Mouse (Mus musculus) urinary bladder, adult 18-20 months (tissue): ENCODE measurements at regions not wholly inside any gene's neighbourhood (a gene's known extent, or its start where the extent isn't known, plus 50 kb on each side); places are given as distances from the start of the nearest gene placed in this dataset.
A peak's percentile ranks its signal among the peaks of the same experiment; 100 is the strongest.
"Not testable (repeated sequence)": the region's sequence is repeated elsewhere in the genome, so short reads cannot be mapped to it uniquely, and the experiment has no call there.

Experiments
- DNase-seq, 2 experiments: peaks; one replicate each; pipeline ENCODE4 v3.0.0; 2022; ENCODE audit warnings: low spot score in 2 of 2, mixed read lengths in 2 of 2

DNA sequence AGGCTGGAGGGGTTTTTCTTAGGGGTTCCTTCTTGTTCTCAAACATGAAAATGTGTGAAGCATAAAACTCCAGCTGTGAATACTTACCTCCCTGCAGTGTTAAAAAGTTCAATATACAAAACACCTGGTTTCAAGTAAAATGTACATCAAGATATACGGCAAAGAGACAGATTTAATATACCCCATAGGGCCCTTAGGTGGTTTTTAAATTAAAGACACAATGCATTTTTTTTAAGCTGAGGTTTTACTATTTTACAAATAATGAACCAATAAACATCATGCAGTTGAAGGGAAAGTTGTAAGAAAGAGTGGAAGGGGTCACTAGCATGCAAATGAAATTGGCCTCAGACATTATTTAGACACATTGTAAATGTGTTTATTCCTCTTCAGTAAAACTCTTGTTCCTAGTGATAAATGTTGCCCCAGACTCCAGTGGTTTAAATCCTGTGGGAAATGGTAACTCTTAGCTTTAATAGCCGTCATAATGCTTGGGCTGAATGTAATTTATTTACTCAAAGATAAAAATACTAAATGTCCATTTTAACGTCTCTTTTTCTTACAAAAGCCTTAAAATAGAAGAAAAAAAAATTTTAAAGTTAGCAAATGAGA, 1337.9 kb downstream of the Efnb2 start:
- no peak for DNase-seq

DNA sequence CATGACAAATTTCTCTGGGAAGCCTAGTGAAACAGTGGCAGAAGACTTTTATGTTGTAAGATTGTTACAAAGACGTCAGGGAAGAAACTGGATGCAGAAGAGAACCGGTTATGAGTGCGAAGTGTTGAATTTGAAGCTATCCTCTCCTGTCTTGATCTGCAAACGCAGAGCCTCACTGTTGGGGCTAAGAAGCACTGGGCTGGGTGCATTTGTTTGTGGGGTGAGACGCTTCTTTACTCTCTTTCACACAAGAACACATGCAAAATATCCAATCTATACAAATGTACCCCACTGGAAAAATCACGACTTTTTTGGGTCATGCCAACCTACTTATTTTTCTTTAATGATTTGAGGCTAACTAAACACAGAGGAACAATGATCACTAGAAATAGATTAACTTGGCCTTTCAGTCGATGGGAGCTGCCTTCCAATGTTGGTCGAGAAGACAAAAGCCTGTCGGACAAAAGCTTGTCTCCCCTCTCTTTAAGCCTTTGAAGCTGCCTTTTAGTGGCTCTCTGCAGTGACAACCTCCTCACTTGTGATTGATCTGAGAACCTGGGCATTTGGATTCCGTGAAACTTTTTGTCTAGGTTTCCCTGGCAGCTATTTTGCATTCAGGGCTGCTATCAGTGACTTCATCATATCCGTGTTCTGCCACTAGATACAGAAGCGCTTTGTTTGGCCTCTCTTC, 1338.5 kb downstream of the Efnb2 start:
- DNase-seq = no peak

DNA sequence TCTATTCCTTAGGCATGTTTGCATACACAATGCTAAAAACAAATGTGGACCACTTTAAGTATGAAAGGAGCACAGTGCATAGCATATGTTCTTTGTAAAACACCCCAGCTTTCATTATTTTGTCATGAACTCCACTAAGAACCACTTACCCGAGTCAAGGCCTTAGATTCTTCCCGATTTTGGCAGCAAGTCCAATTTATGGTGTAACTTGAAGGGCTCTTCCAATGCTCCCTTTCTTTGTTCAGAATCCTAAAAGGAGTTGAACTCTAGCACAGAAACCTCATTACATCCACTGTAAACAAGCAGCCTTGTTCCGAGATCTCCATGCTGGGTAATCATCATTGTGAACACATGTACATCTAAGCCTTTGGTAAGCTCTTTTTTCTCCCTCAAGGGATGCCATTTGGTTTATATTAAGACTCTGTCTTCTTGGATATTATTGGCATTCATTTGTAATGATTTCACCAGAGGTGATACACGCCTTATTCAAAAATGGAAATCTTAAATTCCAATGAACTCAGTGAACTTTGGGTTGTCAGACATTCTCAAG, 1344.2 kb downstream of the Efnb2 start:
- no peak for DNase-seq

DNA sequence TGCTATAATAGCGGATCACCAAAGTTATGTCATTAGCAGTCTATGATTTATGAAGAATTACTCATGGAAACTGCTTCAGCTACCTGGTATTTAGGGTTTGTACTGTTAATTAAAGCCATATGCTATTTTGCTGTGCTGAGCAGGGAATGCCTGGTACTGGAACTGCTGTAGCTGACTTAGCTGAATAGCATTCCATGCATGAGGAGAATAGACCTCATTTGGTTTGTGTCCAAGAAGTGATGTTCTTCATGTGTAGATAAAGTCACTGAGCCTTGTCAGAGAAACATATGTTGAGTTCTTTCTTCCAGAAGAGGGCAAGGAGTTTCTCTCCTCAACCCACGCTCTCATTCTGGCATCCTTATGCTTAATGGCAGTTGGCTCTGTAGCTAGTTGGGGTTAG, 1351.8 kb downstream of the Efnb2 start:
- DNase-seq = no peak

DNA sequence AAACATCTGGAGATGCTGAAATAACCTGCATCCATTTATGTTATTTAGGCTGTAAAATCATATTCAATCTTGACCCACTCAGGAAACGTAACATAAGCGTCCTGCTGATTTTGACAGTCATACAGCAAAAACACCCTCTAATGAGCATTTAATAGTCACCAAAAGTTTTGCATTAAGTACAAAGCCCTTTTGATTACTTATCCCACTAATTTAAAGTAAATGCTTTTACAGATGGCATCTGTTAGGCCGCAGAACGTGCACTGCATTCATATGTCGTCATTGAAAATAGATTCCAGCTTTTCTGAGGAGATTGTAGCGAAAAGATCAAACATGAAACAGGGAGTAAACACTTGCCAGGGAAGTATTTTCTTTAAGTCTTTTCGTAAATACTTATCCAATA, 1371.7 kb downstream of the Efnb2 start:
- DNase-seq = no peak

DNA sequence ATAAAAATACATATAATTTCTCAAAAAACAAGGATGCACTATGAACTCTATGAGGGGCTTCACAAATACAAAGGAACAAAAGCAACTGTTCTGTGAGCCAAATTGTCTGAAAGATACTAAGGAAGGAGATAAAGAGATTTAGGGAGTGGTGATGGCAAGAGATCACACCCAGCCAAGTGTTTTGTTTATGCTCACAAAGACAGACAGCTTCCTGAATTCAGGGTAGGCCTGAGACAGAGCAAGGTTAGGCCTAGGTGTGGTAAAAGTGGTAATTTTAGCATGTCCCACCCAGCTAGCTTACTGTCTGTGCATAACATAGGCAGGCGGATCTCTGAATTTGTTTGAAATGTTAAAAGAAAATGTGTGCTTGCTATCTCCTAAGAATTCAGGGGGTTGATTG, 1374.5 kb downstream of the Efnb2 start:
- no peak for DNase-seq

DNA sequence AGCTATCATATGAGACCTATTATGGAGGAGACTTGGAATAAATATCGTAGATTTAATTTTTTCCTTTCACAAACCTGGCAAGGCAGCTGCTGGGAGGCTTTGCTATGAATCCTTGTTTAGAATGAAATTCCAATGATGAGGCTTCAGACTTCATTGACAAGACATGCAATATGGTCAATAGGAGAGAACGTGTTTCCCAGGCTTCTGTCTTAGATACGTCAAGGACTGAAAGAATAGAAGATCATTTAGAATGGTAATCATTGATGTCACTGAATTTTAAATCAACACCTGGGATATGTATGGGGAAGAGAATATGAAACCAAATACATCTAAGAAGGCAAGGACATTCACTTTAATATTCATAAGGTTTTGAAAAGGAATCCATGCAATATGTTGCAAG, 1393.6 kb downstream of the Efnb2 start:
- DNase-seq = no peak

DNA sequence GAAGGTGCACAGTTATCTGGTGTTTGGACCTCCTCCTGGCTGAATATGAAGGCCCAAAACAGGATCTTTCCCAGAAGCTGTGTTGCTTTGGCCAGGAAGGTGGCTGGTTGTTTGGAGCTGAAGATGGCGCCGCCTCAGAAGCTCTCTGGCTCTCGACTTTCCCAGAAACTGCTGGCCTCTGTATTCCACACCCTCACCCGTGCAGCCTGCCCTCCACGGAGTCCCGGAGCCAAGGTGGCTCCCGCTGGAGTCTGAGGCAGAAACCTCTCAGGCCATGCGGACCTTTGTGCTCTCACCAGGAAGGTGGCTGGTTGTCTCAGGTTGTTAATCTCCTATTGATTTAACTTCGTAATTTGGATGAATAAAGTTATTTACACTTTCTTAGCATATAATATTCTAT, 1406.7 kb downstream of the Efnb2 start:
- DNase-seq = not testable (repeated sequence)

DNA sequence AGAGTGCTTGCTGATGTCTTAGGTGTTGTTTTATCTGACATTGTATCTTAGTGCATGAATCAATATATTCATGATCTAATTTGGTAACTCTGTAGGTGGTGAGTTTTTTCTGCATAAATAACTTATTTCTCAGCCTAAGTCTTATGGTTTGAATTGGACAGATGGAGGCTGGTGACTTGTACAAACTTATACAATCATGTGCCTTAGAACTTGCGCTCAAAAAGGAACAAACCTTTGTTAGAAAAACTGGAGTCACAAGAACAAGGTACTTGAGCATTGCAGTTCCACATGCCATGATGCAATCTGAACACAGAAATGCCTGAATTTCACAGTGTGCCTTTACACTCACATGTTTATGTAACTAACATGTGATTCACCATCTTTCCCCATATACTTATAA, 1420.7 kb downstream of the Efnb2 start:
- DNase-seq = no peak

DNA sequence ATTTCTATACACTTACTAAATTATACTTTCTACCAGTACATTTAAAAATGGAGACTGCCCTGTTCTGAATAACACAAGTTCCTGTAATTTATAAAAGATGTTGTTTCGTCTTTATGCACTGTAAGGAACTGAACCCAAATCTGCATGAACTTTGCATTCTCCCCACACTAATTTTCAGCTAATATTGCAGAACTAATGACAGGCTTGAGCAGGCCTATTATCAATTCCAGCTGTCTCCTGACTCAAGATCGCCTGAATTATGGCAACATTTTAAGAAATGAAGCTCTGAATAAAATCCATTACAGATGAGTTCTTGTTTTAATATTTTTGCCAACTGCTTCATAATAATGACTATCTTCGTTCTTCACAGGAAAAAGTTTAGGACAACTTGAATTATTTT, 1427.0 kb downstream of the Efnb2 start:
- DNase-seq = no peak

DNA sequence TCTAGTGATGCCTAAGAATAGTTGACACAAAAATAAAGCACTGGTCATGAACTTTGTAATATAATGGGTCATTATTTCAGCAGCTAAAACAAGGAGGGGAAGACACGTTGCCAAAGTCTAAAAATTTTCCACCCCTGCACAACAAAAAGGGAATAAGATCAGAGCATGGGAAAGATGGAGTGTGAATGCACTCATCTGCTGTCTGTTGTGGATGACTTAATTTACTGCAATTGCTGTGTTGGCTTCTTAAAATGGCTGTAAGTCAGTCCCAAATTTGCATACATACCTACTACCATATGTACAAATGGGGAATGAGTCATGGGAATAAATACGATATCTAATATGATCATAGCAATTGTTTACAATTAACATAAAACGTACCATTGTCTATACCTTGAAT, 1441.7 kb downstream of the Efnb2 start:
- DNase-seq = no peak

DNA sequence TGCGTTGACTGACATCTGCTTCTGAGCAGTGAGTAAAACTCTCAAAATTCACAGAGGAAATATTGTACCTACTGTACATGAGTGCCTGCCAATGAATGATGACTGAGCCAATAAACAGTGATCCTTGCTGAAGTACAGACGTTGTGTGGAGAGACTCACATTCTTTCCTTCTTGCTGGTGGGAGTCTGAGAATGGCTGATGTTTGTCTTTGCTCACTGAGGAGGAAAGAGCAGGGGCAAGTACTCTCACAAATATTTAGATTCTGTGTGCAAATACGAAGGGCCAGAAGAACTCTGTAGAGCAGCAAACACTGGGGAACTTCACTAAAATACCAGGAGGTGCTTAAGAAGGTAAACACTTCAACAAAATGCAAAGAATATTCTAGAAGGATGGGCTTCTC, 1453.9 kb downstream of the Efnb2 start:
- no peak for DNase-seq

DNA sequence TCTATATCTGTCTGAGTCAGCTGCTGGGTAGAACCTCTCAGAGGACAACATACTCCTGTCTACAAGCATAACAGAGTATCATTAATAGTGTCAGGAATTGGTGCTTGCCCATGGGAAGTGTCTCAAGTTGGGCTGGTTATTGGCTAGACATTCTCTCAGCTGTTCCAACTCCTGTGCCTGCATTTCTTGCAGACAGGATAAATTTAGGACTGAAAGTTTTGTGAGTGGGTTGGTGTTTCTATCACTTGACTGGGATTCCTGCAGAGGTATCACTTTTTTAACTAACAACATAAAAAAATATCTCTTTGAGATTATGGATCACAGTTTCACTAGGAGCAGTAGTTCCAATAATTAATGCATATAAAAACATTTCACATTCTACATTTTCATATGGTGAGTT, 1454.4 kb downstream of the Efnb2 start:
- no peak for DNase-seq

DNA sequence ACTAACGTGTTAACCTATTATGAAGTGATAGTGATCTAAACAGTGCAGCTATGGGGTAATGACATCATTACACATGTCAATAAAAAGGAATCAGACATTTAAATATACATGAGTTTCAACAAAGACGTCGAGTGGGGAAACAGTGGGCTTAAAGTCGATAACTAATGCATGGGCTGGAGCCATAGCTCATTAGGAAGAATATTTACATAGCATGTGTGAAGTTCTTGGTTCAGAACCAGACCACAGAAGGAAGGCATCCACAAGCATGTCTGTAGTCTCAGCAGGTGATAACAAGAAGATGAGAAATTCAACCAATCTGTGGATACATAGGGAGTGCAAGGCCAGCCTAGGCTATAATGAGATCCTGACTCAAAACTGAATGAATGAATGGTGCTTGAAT, 1456.0 kb downstream of the Efnb2 start:
- DNase-seq = no peak

DNA sequence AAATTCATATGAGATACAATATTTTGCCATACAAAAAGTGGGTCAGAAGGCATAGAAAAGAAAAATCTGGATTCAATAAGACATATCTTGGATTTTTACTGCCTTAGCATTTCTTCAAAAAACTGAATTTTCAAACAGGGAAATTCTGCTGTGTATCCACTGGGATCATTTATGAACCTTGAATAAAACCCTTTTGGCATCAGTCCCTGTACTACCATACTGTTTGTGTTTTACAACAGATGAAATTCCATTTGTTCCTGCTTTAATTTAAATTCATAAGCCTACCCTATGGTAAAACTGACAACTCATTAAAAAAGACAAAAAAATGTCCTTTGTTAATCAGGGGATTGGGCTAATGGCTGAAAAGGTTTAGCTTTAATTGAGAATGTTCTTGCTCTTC, 1470.3 kb downstream of the Efnb2 start:
- no peak for DNase-seq

DNA sequence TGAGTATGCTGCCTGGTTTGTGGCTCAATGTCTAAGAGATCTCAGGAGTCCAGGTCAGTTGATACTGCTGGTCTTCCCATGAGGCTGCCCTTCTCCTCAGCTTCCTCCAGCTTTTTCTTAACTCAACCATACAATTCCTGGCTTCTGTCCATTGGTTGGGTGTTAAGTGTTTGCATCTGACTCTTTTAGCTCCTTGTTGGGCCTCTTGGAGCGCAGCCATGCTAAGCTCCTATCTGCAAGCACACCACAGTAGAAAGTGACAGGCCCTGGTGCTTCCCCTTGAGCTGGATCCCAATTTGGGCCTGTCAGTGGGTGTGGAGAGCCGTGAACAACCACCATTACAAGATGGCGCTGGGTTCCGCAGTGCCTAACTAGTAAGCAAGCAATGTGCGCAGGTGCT, 1497.7 kb downstream of the Efnb2 start:
- DNase-seq = no peak

DNA sequence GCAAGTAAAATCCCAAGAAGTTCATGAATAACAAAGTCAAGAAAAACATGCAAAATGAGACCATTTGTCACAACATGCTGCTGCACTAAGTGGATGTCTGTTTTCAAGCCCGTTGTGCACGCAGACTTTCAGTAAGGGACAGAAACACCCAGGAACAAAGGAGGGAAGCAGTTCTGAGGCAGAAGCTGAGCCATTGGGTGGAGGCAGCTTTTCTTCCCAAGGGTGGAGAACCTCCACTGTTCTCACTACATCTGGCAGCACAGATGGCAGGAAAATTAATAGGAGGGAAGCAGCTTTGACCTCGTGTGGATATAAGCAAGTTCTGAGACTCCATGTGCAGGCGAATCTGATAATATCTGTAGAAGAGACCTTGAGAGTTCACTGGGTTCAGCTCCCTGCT, 1529.3 kb downstream of the Efnb2 start:
- no peak for DNase-seq

DNA sequence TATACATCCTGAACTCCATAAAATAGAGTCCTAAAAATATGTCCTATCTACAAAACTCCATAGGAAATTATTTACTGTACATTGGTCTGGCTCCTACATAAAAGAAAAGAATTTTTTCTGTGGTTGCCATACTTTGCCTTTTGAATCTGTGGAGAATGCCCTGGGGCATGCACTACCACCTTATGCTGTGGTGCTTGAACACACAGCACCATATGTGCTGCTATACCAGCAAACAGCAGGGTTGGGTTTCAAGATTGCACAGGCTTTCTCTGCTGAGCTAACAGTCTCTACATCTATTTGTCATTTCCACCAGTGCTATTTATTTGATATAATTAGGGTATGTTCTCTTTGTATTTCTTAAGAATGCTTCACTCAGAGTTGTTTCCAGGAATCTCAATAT, 1552.2 kb downstream of the Efnb2 start:
- DNase-seq = no peak

DNA sequence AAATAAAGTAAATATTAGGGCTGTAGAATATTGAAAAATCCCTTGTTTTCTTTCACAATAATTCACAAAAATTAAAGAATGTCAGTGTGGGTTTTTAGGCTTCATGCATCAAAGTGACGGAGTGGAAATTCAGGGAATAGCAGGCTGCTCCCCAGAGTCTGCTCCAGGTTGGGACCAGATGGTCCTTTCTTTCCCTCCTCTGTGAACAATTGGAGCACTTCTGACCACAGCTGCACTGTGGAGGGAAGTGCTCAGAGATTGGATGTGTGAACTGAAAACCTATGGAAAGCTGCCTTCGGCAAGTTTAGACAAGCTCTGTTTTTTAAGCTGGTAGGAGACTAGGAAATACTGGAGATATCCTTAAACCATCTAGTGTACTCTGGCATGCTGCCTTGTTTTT, 1563.5 kb downstream of the Efnb2 start:
- DNase-seq = no peak

DNA sequence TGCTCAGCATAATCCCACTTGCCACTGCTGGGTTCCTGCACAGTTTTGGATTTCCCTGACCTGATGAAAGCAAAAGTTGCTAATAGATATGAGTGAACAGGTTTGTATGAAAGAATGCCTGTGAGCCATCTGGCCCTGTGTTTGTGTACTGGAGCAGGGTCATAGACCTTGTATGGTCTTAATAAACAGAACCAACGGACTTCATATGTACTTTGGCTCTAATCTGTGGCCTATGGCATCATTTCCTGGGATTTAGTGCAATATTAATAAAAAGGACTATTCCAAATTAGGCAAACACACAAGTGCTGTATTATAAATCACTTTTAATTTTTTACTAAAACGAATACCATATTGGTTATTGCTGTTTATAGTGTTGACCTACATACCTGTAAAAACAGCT, 1568.2 kb downstream of the Efnb2 start:
- no peak for DNase-seq

DNA sequence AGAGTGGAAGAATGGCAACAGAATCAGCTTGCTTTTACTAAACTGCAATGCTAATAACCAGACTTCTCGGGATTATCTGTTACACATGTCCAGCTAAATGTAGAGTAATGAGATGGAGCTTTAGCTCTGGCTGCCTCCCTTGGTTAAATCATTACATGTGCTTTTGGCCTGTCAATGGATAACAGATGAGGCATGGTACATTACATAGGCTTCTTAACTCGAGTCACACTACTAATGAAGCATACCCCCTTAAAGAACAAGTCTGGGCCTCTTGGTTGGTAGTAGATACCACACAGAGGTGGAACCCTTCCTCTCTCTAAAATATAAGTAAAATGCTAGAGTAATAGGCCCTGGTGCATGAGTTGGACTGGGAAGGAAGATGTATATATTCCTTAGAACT, 1572.9 kb downstream of the Efnb2 start:
- no peak for DNase-seq

DNA sequence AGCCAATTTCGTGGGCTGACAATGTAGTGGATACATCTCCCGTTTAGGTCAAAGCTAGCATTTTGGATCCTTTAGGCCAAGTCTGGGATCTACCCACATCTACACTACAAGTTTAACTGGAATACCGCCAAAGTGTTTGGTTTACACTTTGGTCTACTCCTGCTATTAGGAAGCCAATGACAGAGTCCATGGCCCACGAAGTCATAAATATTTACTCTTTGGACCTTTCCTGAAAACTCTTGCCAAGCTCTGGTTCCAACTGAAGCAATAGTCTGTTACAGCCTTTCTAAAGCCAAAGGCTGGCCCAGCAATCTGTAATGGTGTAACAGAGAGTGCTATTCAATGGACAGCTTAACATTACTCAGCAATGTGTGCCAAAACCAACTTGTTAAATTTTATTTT, 1600.8 kb downstream of the Efnb2 start:
- DNase-seq = peak in 1 of 2 experiments; percentile 6

DNA sequence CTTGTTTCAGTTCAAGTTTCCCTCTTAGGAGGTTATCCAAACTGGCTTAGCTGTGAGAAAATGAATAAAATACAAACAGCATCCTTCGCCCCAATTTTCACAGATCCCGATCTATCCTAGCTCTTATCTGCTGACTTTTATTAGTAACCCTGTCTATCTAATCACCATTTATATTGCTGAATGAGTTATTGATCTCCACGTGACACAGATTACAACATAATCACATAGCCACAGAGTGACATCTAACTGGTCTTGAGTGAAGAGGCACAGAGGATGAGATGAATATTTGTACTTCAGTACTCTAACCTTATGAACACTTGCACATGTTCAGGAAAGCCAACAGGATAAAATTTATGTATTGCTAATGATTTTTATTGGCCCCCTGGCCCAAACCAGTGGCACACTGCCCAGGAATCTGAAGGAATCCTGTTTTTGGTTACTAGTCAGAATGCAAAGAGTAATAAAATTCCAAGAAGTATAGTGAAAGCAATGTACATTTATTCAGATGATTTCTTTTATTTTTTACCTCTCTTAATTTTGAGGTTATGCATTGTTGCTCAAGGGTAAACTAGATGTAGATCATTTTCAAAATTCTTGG, 1634.7 kb downstream of the Efnb2 start:
- no peak for DNase-seq
